Mouse (Mus musculus) thymus, postnatal 4 days (tissue): ENCODE results near the gene Tbc1d14.

Experiments
- DNase-seq: peaks from one replicate; pipeline ENCODE4 v3.0.0; 2021

Tbc1d14 gene

DNA sequence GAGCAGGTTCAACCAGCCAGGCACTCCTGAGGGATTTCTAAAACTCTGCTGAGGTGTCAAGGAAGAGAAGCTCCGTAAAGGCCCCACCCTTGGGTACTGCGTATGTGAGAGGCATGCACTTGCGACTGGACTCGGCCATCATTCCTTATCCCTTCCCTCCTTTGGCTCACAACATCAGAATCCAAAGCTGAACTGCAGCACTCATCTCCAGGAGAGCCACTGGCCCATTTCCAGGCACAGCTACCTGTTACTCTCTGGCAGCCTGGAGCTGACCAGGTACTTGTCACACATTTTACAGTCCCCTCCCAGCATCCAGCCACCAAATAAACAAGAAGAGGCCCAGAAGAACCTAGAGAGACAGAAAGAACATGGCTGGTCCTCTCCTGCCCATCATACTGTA, 40.7 kb downstream of the Tbc1d14 start:
- DNase-seq: no peak

DNA sequence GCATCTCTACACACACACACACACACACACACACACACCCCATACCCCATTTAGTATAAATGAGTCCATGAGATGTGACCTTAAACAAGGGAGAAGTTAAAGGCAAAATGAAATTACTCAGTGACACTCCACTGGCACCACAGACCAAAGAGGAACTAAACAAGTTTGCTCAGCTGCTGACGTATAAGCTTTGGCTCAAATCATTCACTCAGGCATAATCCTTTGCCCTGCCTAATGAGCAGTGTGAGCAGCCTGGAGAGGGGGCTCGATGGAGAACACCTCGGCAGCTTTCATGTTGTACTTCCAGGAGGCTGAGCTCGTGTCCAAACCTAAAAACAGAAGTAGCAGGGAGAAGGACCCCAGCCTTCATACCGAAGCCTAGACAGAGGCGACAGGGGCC, 43.8 kb downstream of the Tbc1d14 start:
- no peak for DNase-seq

DNA sequence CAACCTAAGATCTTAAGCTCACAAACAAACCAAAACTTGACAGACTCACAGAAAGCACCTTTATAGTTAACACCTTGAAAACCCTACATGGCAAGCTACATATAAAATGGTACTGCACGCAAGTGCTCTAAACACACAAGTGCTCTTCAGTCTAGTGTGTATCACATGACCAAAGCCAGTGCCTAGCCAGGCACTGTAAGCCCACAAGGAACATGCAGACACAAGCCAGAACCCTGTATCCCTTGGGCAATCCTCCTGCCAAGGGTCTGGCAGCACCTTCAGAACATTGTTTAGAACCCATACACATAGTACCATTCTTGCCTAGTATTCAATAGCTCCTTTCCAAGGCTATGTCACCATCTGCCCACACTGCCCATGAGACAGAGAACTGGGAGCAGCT, 48.3 kb downstream of the Tbc1d14 start:
- DNase-seq: no peak

DNA sequence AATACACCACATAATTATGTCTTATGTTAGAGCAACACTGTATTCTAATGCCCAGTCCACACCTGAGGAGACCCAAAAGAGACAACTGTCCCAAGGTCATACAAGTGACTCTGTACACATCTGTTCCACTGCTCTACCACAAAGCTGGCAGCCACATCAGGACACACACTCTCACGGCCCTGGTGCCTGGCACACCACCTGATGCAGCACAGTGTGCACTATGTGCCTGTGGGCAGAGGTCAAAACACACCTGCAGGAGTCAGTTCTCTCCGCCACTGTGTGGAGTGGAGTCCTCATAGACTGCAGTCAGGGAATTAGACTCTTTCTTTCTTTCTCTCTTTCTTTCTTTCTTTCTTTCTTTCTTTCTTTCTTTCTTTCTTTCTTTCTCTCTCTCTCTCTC, 52.1 kb downstream of the Tbc1d14 start:
- DNase-seq: peak; percentile 17

DNA sequence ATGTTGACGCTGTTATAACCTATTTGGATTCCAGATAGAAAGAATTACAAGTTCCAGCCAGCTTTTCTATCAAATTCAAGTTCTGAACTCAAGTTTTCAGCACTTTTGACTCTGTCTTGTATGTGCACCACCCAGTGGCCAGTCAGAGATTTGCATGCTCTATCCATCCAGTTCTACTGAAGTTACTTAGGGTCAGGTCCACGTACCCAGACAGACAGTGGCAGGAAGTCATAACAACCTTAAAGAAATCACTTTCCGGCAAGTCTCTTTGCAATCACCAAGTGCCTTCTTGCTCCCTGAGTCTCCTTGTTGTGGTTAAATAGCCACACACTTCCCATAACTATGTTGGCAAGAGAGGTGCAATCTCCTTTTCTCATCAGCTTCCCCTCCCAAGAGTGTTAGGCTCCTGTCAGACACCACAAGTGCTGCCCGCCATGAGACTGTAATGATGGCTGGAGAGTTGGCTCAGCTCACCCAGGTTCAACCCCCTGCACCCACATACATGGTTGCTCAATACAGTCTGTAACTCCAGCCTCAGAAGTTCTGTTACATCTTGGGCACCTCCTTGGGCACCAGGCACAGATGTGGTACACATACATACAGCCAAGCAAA, 54.4 kb downstream of the Tbc1d14 start:
- DNase-seq: peak; percentile 90

DNA sequence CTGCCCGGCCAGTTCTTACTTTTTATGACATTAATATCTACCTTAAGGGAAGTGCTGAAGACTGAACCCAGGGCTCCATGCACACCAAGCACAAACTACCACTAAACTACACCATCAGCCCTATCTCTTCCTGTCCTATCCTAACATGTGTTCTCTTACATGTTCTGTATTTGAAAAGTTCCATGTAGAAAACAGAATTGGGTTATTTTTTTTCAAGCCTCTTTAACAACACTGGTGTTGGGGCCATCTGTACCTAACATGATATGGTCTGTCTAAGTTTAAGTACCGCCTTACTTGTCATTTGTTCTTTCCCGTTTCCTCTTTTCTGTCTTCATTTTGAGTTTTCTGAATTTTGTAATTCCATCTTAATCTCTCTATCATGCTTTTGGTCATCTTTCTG, 56.7 kb downstream of the Tbc1d14 start:
- DNase-seq: no peak

DNA sequence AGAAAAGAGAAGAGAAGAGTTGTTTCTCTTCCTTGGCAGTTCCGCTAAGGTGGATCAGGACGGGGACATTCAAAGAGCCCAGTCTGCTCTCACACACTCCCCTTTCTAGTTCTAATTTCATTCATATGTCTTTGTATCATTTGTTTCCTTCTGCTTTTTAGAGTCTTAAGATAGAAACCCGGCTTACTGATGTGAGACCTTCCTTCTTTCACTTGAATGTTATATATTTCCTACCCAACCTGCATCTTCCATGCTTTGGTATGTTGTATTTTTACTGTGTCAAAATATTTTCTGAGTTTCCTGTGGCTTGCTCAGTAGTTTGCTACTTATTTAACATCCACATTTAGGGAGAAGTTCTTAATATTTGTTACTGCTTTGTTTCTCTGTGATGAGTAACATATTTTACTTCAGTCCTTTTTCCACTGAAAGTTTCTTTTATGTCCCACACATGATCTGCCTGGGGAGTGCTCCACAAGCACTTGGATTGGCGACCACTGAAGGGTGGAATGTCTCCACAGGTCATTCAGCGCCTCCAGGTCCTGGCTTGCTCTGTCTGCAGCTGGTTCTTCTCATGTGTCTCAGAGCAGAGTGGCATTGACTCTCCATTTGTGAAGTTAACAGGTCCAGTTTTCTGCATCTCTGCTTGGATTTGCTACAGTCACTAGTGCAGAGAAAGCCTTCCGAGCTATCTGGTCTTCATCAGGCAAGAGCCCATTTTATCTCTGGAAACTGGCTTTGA, 57.5 kb downstream of the Tbc1d14 start:
- no peak for DNase-seq

DNA sequence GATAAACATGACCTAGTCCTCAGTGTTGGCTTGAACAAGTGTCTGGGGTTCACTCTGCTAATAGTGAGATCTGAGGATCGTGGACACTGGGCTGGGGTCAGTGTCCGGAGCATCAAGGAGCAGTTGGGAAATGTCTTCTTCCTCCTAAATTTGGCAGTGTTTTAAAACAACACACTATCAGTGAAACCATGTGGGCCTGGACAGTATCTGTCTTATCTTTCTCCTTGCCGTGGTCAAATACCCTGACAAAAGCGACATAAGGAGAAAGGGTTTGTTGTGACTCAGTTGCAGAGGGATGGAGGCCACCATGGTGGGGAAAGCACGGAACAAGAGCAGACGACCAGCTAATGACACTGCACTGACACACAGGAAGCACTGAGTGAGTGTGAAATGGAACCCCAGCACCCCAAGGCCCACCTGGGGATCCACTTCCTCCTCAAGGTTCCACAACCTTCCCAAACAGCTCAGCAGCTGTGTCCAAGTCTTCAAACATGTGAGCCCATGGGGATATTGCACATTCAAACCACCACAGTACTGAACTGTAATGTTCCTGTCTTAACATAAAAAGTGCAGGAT, 58.5 kb downstream of the Tbc1d14 start:
- DNase-seq: no peak

DNA sequence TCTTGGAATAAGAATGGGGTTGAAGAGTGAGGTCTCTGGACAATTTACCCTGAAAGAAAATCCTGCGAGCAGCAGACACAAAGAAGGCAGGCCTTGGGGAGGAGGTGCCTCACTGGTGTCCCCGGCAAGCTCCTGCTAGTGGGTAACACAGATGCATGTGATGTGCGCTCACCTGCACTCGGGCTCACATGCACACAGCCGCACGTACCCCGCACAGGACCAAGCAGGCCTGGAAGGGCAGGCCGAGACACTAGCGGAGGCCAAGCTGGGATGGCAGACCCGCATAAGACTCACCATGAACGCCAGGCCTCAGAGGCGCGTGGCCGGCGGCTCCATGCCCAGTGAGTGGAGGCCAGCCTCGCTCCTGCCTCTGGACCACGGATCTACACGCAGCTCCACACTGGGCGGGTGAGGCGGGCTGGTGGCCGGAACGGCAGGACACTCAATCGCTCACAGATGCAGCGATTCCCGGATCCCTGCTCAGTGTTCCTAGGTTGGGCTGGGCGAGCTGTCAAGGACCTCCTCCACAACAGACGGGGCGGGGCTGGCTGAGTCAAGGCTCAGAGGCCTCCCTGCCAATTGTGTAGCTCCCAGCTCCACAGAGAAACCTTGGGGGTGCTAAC, 62.8 kb downstream of the Tbc1d14 start:
- peak; percentile 84 for DNase-seq

DNA sequence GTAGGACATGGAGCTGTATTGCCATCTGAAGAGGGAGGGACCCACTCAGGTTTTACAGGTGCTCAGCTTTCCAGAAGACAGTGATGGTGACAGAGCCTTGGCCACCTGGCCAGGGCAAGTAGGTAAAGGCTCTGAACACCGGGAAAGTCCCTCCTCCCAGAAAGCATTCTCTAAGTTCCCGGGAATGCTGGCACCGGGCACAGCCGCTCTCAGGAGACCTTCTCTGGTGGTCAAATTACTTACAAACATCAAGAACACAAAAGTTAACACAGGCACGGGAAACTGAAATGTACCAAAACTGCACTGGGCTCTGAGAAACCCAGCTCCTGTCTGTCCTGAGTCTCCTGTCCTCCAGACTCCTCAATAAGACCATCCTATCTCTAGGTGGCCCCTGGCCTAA, 63.4 kb downstream of the Tbc1d14 start:
- no peak for DNase-seq

DNA sequence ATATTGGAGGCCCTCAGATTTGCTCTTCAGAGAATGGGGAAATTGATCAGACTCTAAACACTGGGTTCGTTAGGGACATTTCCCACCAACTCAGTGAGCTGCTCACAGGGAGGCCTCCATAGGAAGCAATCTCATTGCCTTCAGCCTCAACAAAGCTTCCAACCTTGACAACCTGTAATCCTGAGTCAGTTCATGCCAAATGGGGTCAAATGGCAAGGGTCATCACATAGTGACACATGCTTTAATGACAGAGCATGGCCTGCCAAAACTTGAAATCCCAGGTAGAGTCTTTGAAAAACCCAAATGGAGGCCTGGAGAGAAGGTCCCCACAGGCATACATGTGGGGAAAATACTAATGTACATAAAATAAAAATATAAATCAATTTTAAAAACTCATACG, 66.2 kb downstream of the Tbc1d14 start:
- DNase-seq: no peak

DNA sequence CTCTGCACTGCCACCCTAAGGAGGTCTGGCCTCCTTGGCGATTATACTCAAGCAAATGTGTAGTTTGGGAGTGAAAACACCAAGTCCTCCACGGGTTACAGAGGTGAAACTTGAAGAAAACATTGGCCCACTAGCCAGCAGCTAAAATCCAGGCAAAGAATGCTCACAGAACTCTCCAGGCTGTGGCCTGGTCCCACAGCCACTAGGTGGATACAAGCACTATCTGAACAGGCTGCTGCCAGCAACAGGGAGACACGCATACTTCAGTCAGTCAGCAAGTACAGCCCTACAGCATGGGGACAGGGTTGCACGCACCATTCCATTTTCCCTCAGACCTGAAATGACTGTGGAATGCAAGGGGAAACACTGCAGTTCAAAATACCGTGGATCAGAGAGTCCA, 66.8 kb downstream of the Tbc1d14 start:
- DNase-seq: peak; percentile 26

DNA sequence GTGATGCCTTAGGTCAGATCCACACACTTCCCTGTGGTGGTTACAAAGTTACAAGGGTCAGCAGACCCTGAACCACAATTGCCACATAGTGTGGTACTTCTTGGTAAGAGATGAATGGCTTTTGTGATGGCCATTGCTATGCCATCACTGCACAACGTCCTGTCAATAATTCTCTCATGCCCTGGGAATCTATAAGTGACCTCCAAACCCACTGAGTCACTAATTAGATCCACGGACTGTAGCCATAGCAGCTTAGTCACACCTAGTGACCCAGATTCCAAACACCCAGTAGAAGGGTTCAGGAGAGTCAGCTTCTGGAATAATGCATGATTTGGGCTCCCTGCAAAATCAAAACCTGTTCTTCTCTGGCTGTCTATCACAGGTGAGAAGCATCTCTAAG, 67.9 kb downstream of the Tbc1d14 start:
- no peak for DNase-seq

DNA sequence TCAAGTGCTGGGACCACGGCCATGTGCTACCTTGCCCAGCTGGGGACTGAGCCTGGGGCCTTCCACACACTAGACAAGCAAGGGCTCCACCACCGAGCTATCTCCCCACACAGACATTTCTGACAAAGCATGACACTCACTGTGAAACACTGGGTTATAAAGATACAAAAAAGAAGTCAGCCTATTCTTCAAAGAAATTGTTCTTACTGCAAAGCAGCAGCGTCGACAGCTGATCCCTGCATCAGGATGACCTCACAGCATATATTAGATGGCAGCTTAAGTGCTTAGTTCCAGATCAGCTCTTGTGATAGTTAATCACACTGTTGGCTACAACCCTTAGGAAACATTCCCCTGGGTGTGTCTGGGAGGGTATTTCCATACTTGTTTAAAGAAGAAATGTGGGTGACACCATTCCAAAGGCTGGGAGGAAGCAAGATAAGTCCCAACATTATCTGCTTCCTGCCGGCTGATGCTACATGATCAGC, 69.8 kb downstream of the Tbc1d14 start:
- no peak for DNase-seq

DNA sequence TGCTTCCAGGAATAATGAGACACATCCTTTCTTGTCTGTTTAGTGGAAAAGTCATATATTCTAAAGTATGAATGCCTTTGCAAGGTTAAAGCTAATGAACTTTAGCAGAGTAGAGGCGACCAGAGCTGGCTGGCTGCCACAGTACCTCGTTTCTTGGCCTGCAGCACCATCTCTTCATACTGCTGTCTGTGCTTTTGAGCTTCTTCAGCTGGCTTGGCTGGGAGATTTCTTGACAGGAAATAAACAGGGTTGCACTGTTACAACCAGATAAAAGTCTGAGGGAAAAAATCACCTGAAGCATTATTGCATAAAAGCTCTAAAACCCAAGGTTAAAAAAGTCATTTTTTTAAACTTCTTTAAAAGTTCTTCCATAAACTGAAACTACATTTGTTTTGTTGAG, 70.3 kb downstream of the Tbc1d14 start:
- no peak for DNase-seq

DNA sequence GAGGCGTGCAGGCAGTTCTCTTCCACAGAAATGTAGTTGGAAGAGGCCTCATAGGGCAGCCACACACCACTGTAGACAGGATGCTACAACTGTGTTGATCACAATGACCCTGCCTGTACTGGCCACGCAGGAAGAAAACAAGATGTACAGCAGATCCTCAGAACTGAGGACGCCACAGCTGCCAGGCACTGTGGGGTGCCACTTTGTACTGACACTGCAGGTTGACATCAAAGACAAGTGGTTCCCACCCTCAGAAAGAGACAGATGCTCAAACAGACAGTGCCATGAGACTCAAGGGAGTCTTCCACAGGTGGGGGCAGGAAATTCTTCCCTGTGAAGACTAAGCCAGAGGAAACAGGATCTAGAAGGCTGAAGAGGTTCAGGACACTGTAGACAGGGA, 73.3 kb downstream of the Tbc1d14 start:
- peak; percentile 45 for DNase-seq

DNA sequence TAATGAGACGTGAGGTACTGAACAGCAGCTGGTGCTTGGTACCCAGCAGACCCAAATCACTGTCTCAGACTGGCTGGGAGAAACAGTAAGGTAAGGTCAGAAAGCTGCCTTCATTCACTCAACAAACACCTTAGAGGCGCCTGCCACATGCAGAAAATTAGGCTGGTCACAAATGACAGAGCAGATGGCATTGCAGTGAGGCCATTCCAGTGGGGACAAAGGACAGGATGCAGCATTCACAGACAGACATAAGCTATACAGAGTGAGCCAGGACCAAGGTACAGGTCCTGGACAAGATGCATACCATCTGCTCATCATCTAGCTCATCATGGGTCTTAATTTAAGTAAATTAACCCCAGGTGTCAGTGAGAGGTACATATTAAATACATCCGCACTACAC, 75.5 kb downstream of the Tbc1d14 start:
- no peak for DNase-seq

DNA sequence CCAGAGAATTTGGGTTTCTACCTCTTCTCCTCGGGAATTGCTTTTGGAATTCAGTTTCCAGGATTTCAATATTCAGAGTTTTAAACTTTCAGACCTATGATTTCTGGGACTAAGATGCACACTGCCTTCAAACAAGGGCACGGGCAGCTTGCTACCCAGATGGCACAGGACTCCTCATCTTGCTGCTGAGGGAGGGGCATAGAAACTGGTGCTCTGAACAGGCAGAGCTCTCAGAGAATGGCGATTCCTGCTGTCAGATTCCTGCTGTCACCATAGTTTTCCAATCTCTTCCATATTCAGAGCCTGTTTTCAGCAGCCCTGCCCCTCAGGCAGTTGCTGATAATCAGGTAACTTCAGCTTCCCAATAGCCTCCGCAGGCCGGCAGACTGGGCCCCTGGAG, 77.5 kb downstream of the Tbc1d14 start:
- DNase-seq: no peak

DNA sequence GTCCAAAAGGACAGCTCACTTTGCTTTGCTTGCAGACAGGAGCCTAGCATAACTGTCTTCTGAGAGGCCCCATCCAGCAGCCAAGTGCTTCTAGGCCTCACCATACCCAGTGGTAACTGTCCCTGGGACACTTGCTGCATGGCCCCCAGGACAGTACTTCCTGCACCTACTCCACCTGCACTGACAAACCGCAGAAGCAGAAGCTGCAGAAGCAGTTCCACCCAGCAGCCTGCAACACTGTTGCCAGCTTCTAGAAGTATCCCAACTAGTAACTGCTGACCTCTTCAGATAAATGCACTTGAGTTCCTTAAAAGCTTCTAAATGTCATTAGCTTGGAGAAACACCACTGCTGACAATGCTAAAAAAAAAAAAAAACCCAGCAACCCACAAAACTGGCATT, 78.0 kb downstream of the Tbc1d14 start:
- DNase-seq: peak; percentile 23

DNA sequence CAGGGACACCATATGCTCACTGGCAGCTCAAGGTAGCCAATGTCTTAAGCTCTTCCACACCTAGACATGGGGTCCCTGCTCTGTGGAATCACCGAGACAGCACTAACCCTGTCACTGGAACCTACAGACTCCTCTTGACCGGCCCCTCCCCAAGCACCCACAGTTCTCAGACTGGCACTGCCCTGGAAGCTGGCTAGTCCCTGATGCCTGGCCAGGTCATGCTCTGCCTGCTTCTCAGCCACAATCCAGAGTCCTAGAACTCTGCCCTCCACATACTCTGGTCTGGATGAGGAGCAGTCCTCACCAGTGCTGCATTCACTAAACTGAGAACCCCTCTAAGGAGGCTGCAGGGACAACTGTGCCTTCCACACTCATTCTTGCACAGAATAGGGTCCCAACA, 82.1 kb downstream of the Tbc1d14 start:
- no peak for DNase-seq

DNA sequence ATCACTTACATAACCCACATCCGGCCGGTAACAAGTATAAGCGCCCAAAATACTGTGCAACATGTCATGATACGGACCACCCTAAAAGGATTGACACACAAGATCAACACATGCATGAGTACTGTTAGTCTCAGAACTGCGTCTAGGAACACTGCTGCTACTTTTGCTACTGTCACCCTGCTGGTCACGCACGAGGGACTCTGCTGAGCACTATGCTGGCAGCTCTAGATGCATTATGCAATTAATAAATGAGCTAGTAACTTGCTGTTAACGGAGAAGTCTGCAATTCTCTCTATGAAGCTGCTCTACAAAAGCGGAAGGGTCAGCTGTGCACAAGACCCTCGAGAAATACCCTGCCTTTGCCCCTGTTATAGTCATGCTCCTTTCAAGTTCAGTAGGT, 84.7 kb downstream of the Tbc1d14 start:
- no peak for DNase-seq

DNA sequence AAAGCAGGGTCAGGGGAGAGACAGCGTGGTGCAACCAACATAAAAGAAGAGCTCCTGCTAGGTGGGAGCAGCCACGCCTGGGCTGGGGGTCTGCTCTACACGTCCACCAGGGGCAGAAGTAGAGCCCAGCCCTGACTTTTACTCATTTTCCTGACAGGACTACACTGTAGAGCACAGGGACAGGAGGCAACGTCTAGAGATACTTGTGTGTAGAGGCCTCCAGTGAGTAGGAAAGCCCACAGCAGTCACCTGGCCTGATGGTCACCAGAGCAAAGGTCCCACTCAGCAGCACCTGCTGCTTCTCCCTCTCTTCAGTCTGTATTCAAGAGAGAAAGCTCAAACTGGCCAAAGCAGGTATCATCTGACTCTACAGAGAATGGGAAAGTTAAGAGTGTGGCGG, 87.4 kb downstream of the Tbc1d14 start:
- no peak for DNase-seq

DNA sequence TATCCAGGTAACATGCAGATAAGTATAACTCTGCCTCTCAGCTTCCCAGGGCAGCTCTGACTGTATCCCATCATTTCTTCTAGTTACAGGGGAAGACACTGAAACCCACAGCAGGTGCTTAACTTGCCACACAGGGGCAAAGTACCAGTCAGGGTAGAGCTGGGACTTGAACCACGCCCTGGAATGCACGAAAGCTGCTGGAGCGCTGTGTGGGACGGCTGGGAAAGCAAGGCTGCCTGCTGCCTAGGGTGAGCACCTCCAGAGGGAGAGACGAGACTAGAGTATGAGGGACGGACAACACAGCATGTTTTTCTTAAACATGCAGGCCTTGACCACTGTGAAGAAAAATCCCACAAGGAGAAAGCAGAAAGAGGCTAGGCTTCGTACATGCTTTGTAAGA, 87.8 kb downstream of the Tbc1d14 start:
- DNase-seq: no peak

DNA sequence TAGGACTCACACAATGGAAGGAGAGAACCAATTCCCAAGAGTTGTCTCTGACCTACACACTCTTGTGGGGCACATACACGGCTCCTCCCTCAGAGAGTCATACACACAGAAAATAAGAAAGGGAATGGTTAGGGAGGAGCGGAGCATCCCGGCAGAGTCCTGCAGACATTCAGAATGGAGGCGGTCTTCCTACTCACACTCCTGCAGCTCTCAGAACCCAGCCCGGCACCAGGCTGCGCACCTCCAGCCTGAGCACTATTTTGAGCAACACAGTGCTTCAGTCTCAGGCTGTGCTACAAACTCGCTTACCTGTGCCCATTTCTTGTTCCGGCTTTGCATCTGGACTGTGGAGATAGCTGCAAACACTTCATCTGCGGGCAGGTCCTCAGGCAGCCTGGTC, 98.4 kb downstream of the Tbc1d14 start:
- DNase-seq: no peak
